Mouse (Mus musculus): Measurements from ENCODE around the gene Rtl9. TPM values are rescaled to one million over a fixed set of nuclear protein-coding genes. Genes with fewer than 3 reads are reported as not detected.

The Rtl9 gene
- polyA plus RNA-seq (2015; fragmentation: Nextera tagmentation; extraction: Ambion mirVana): 1.3 TPM in 2 replicates

DNA sequence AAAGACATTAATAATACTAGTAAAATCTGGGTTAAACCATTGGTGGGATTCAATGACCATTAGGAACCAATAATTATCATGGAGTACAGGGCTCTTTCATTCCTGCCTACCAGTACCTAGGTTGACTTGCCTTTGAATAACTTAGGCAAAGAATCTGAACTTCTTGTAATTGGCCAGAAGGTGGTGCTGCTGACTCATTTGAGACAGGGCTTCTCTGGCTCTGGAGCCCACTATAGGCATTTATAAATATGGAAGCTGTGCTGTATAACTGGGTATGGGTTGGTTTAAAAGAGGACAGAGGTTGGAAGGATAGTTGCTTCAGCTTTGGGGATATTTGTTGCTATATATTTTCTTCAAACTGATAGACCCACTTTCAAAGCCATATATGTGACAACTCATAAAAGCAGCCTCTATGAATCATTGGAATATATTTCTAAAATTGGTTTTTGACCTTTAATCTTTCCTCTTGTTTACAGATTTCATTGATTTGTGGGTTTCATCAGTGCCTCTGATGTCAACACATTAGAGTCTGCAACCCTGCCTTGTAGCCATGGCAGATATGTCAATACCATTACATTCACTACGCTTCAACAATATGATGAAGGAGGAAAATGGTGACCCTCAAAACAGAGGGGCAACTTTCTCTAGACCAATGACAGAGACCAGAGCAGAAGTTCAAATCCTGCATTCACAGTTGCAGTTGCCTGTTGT is at the start of gene Rtl9:
Rtl9 (plus strand) TSS at position 551 of the 711 bp plus-strand sequence.
- H3K27ac ChIP-seq: no peak within 1 kb of the TSS
- no peak within 1 kb of the TSS for H3K4me2 ChIP-seq
- H3K4me1 ChIP-seq: no peaks in the 10 kb centered on the region
- peaks cover 24% of the 10 kb centered on the region; the same call in 1 of the 2 replicates for H3K27me3 ChIP-seq
- no peak within 1 kb of the TSS for H3K4me3 ChIP-seq
- ATAC-seq (ENCODE audit: insufficient number of reproducible peaks, low FRiP score, low TSS enrichment, low read depth): no peak
- H3K9ac ChIP-seq: no peak within 1 kb of the TSS
- no peaks in the 10 kb centered on the region for H3K9me3 ChIP-seq
- H3K36me3 ChIP-seq: no peaks in the 10 kb centered on the region
- WGBS: 84% methylated on average over 1 of the region's 1 CpGs

DNA sequence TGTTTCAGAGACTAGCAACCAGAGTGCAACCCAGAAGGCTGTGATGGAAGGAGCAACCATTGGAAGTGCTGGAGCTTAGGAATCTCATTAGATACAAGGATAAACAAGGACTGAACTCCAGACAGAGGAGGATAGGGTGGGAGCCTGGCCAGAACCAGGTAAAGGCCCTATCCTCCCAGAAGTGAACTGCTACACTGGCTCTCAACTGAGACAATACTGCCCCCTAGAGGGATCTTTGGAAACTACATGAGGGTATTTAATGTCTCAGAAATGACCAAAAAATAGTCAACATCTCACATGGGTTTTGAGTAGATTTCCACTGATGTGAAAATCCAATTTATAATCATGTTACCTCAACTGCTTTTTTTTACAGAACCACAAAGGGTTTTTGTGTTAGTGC is 47.9 kb upstream of the Rtl9 start:
- Histone ChIP-seq H3K9me3 (no peaks in the 10 kb centered on the region), H3K27ac (no peak overlapping the region), H3K4me2 (no peak overlapping the region), H3K36me3 (no peaks in the 10 kb centered on the region), H3K4me1 (no peaks in the 10 kb centered on the region), H3K9ac (no peak overlapping the region), H3K4me3 (no peak overlapping the region), H3K27me3 (0 out of 2 replicates have a peak, but pooled peaks cover 6% of the 10 kb centered on the region)
- ATAC-seq (ENCODE audit: insufficient number of reproducible peaks, low FRiP score, low TSS enrichment, low read depth): no peak

- WGBS: 70% methylated on average over 4 of the region's 4 CpGs
- no peak for ATAC-seq (ENCODE audit: insufficient number of reproducible peaks, low FRiP score, low TSS enrichment, low read depth)
- Histone ChIP-seq H3K4me3 (no peak overlapping the region), H3K4me2 (no peak overlapping the region), H3K9ac (no peak overlapping the region), H3K27me3 (0 out of 2 replicates have a peak, but pooled peaks cover 6% of the 10 kb centered on the region), H3K9me3 (no peaks in the 10 kb centered on the region), H3K27ac (no peak overlapping the region), H3K36me3 (no peaks in the 10 kb centered on the region), H3K4me1 (no peaks in the 10 kb centered on the region)
Measured at GRCm38 (mm10) chrX:143051921-143052320, 47.5 kb upstream of the Rtl9 start.

- H3K4me3 ChIP-seq: peak overlapping the region; percentile 17
Measured at GRCm38 (mm10) chrX:143058829-143059228, 40.6 kb upstream of the Rtl9 start.

DNA sequence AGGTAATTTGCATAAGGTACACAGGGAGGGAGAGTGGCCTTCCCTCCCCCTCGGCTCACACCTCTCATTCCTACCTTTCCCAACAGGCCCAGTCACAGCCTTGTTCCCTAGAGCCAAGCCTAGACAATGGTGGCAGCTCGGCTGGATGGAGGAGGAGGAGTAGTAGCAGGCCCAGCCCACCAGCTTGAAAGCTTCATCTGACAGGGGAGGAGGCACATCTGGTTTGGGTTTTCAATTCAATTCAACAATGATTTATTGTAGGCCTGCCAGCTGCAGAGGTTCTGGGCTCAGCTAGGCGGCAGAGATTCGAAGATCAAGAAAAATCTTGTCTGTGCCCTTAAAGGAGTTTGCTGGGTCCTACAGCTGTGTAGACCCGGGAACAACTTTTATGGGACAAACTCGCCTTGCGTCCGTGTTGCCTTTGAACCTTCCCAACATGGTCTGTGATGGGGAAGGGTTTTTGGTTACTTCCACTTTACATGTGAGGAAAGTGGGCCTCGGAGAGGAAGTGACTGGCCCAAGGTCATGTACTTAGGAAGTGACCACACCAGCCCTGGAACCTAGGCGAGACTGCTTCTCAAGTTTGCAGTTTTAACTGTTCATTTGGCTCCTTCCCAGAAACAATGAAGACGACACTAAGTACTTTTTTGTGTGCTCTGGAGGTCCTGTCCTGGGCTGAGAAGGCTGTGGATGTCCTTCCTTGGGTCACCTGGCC is 36.6 kb upstream of the Rtl9 start:
- Histone ChIP-seq H3K9me3 (no peaks in the 10 kb centered on the region), H3K27ac (no peak overlapping the region), H3K27me3 (0 out of 2 replicates have a peak, but pooled peaks cover 6% of the 10 kb centered on the region), H3K4me2 (no peak overlapping the region), H3K4me3 (no peak overlapping the region), H3K4me1 (peaks cover 28% of the 10 kb centered on the region), H3K9ac (no peak overlapping the region), H3K36me3 (no peaks in the 10 kb centered on the region)
- ATAC-seq (ENCODE audit: insufficient number of reproducible peaks, low FRiP score, low TSS enrichment, low read depth): no peak
- WGBS: 36% methylated on average over 11 of the region's 11 CpGs

More at GRCm38 (mm10) chrX:143058829-143059228, 40.6 kb upstream of the Rtl9 start:
- Histone ChIP-seq H3K27me3 (0 out of 2 replicates have a peak, but pooled peaks cover 5% of the 10 kb centered on the region), H3K9ac (no peak overlapping the region), H3K9me3 (no peaks in the 10 kb centered on the region), H3K27ac (no peak overlapping the region), H3K36me3 (no peaks in the 10 kb centered on the region), H3K4me1 (peaks cover 18% of the 10 kb centered on the region), H3K4me2 (peak overlapping the region; percentile 46)
- 18% methylated on average over 12 of the region's 12 CpGs for WGBS
- ATAC-seq (ENCODE audit: insufficient number of reproducible peaks, low FRiP score, low TSS enrichment, low read depth): no peak

DNA sequence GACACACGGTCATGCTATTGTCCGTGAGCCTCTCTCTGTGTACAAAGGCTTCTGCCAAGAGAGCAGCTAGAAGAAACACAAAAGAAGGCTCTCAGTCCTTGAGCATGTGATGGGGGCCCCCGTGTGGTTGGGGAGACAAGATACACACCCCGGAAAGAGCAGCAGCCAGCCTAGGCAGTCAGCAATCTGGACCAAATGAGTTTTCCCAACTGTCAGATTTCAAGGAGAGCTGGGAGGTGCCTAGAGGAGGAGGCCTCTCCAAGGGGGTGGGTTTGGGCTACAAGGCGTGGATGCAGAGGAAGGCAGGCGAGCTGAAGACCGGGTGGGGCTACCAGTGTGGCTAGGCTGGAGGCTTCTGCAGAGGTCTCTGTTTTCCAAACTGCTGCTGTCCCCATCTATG is 35.6 kb upstream of the Rtl9 start:
- 0 out of 2 replicates have a peak, but pooled peaks cover 6% of the 10 kb centered on the region for H3K27me3 ChIP-seq
- ATAC-seq (ENCODE audit: insufficient number of reproducible peaks, low FRiP score, low TSS enrichment, low read depth): no peak

GRCm38 (mm10) chrX:143064288-143064687 is 35.1 kb upstream of the Rtl9 start:
- 0 out of 2 replicates have a peak, but pooled peaks cover 6% of the 10 kb centered on the region for H3K27me3 ChIP-seq
- 60% methylated on average over 9 of the region's 9 CpGs for WGBS

More for the DNA sequence above, 35.6 kb upstream of the Rtl9 start:
- H3K4me2 ChIP-seq: no peak overlapping the region
- no peak overlapping the region for H3K4me3 ChIP-seq
- H3K9me3 ChIP-seq: no peaks in the 10 kb centered on the region
- H3K9ac ChIP-seq: no peak overlapping the region
- no peaks in the 10 kb centered on the region for H3K36me3 ChIP-seq
- H3K4me1 ChIP-seq: peaks cover 24% of the 10 kb centered on the region
- WGBS: 53% methylated on average over 7 of the region's 7 CpGs
- peak overlapping the region; percentile 33; the same call in 1 of the 2 replicates for H3K27ac ChIP-seq

DNA sequence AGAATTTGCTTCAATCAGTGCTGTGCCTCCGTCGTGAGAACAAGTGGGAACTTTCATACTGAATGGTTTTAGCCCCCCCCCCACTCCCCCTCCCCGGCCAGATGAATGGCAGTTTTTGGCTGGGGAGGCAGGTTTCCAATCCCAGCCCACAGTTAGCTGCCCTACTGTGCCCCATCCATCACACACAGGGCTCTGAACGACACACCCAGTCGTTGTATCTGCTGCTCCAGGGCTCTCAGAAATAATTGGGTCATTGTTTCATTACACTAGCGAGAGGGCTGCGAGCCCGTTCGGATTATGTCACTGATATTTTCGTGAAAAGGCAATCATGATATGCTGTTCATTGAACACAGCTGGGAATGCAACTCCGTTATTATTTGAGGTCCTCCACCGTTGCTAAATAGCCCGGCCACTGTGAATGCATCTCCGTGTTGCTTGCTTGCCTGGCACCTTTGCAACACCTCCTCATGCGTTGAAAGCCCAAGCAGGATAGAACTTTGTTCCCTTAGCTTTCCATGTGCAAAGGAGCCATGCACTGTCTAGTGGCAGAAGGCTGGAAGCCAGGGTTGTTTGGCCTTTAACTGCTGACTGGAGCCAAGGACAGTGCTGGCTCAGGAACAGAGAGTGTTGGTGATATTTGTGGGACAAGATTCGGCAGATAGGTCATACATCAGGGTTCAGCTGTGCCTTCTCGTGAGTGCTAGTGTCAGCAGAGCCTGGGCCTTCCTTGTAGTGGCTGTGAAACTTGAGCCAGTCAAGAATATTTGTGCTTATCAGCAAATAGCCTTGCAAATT is 32.9 kb upstream of the Rtl9 start:
- Histone ChIP-seq H3K9me3 (no peaks in the 10 kb centered on the region), H3K4me1 (peaks cover 23% of the 10 kb centered on the region), H3K27ac (peak overlapping the region; percentile 38; the same call in 1 of the 2 replicates), H3K9ac (no peak overlapping the region), H3K27me3 (0 out of 2 replicates have a peak, but pooled peaks cover 3% of the 10 kb centered on the region), H3K36me3 (no peaks in the 10 kb centered on the region), H3K4me3 (no peak overlapping the region), H3K4me2 (no peak overlapping the region)
- WGBS: 43% methylated on average over 17 of the region's 17 CpGs
- ATAC-seq (ENCODE audit: insufficient number of reproducible peaks, low FRiP score, low TSS enrichment, low read depth): no peak

More at GRCm38 (mm10) chrX:143064288-143064687, 35.1 kb upstream of the Rtl9 start:
- Histone ChIP-seq H3K4me3 (no peak overlapping the region), H3K27ac (peak overlapping the region; percentile 33; the same call in 1 of the 2 replicates), H3K9ac (no peak overlapping the region), H3K4me2 (no peak overlapping the region), H3K36me3 (no peaks in the 10 kb centered on the region), H3K9me3 (no peaks in the 10 kb centered on the region), H3K4me1 (peaks cover 24% of the 10 kb centered on the region)
- ATAC-seq (ENCODE audit: insufficient number of reproducible peaks, low FRiP score, low TSS enrichment, low read depth): no peak

- peaks cover 7% of the 10 kb centered on the region; the same call in 1 of the 2 replicates for H3K27me3 ChIP-seq
- no peak overlapping the region for H3K4me3 ChIP-seq
- WGBS: 83% methylated on average over 1 of the region's 1 CpGs
- H3K4me1 ChIP-seq: peaks cover 20% of the 10 kb centered on the region
- H3K36me3 ChIP-seq: no peaks in the 10 kb centered on the region
- no peak overlapping the region for H3K4me2 ChIP-seq
- no peak for ATAC-seq (ENCODE audit: insufficient number of reproducible peaks, low FRiP score, low TSS enrichment, low read depth)
- H3K9me3 ChIP-seq: no peaks in the 10 kb centered on the region
- no peak overlapping the region for H3K9ac ChIP-seq
- H3K27ac ChIP-seq: no peak overlapping the region
Measured at GRCm38 (mm10) chrX:143067115-143067514, 32.3 kb upstream of the Rtl9 start.

- no peak overlapping the region for H3K27ac ChIP-seq
- H3K4me2 ChIP-seq: no peak overlapping the region
- no peaks in the 10 kb centered on the region for H3K36me3 ChIP-seq
- H3K4me3 ChIP-seq: no peak overlapping the region
- ATAC-seq (ENCODE audit: insufficient number of reproducible peaks, low FRiP score, low TSS enrichment, low read depth): no peak
- H3K9me3 ChIP-seq: no peaks in the 10 kb centered on the region
- peaks cover 11% of the 10 kb centered on the region; the same call in 1 of the 2 replicates for H3K27me3 ChIP-seq
- WGBS: 41% methylated on average over 5 of the region's 5 CpGs
- H3K9ac ChIP-seq: no peak overlapping the region
- H3K4me1 ChIP-seq: peaks cover 17% of the 10 kb centered on the region
Measured at GRCm38 (mm10) chrX:143067576-143067975, 31.8 kb upstream of the Rtl9 start.
